Mouse (Mus musculus) spleen, postnatal 14 days (tissue): ENCODE data around the gene Syngr3.
A peak's percentile ranks its signal among the peaks of the same experiment; 100 is the strongest.
"Not testable (repeated sequence)": the region's sequence is repeated elsewhere in the genome, so short reads cannot be mapped to it uniquely, and the experiment has no call there.

Source experiments
- DNase-seq, 2 experiments: peaks; one replicate each; pipeline ENCODE4 v3.0.0; 2021 to 2022; ENCODE audit warnings: low spot score in 2 of 2

The Syngr3 gene

GRCm38 (mm10) chr17:24689251-24690081, at the start of gene Syngr3:
Gene Syngr3 (minus strand): TSS chr17:24689955.
- no peak for DNase-seq

GRCm38 (mm10) chr17:24738238-24738637, 48.5 kb upstream of the Syngr3 start:
- DNase-seq: no peak

GRCm38 (mm10) chr17:24737135-24737810, 47.5 kb upstream of the Syngr3 start:
- DNase-seq: no peak

GRCm38 (mm10) chr17:24736330-24737051, 46.7 kb upstream of the Syngr3 start, which contains the start of gene Msrb1:
Gene Msrb1 (plus strand): TSS chr17:24736642.
- DNase-seq: peak; percentile 91 to 92

- DNase-seq: no peak
Observed at GRCm38 (mm10) chr17:24735446-24735845, 45.7 kb upstream of the Syngr3 start.

- no peak for DNase-seq
Observed at GRCm38 (mm10) chr17:24734513-24734912, 44.8 kb upstream of the Syngr3 start.

GRCm38 (mm10) chr17:24733434-24734050, 43.8 kb upstream of the Syngr3 start:
- DNase-seq: no peak

- DNase-seq: no peak
Observed at GRCm38 (mm10) chr17:24732233-24732935, 42.6 kb upstream of the Syngr3 start.

- no peak for DNase-seq
Observed at GRCm38 (mm10) chr17:24730787-24731186, 41.0 kb upstream of the Syngr3 start.

- no peak for DNase-seq
Observed at GRCm38 (mm10) chr17:24729067-24729466, 39.3 kb upstream of the Syngr3 start.

GRCm38 (mm10) chr17:24728184-24728583, 38.4 kb upstream of the Syngr3 start:
- no peak for DNase-seq

GRCm38 (mm10) chr17:24727618-24728017, 37.9 kb upstream of the Syngr3 start, which contains the start of gene Rpl3l:
Gene Rpl3l (plus strand): TSS chr17:24727820.
- DNase-seq: no peak

GRCm38 (mm10) chr17:24725637-24726390, 36.1 kb upstream of the Syngr3 start:
- DNase-seq: no peak

- DNase-seq: peak; percentile 94 to 98
Observed at GRCm38 (mm10) chr17:24724184-24724583, 34.4 kb upstream of the Syngr3 start, which contains the start of gene Ndufb10. Gene Ndufb10 (minus strand): TSS chr17:24724478.

- DNase-seq: no peak
Observed at GRCm38 (mm10) chr17:24723881-24724180, 34.1 kb upstream of the Syngr3 start.

- DNase-seq: no peak
Observed at GRCm38 (mm10) chr17:24723122-24723880, 33.5 kb upstream of the Syngr3 start.

- no peak for DNase-seq
Observed at GRCm38 (mm10) chr17:24722220-24722924, 32.6 kb upstream of the Syngr3 start.

- DNase-seq: not testable (repeated sequence)
Observed at GRCm38 (mm10) chr17:24721383-24721955, 31.7 kb upstream of the Syngr3 start.

- DNase-seq: not testable (repeated sequence)
Observed at GRCm38 (mm10) chr17:24720616-24721015, 30.9 kb upstream of the Syngr3 start.
